Mouse (Mus musculus): Measurements from ENCODE around the gene Dand5. TPM values are rescaled to one million over a fixed set of nuclear protein-coding genes. Genes with fewer than 3 reads are reported as not detected.

Dand5 gene
- polyA plus RNA-seq, 1 experiment from 2014 or later: 5.2 TPM

DNA sequence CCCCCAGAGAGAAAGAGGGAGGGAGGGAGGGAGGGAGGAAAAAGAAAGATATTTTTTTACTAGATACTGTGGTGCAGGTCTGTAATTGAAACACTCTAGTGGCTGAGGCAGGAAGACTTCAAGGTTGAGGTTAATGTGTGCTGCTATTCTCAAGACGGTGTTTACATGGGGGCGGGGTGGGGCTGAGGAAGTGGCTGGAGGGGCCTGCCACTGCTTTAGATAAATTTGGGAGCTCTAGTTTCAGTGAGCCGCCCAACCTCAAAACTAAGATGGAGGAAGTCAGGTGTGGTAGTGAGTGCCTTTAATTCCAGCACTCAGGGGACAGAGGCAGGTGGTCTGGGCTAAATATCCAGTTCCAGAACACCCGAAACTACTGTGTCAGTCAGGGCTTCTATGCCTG is 3.0 kb upstream of the Dand5 start:
- Histone ChIP-seq H3K9ac (ENCODE audit: low read length) (no peak overlapping the region), H3K4me2 (ENCODE audit: low read length) (no peak overlapping the region), H3K4me1 (replicated peaks; ENCODE audit: control insufficient read depth, insufficient read depth, low read length) (peaks cover 15% of the 10 kb centered on the region), H3K36me3 (ENCODE audit: control insufficient read depth, insufficient read depth, low read length) (no peaks in the 10 kb centered on the region), H3K4me3 (ENCODE audit: low read depth, low read length) (no peak overlapping the region), H3K9me3 (ENCODE audit: control insufficient read depth, low read length) (no peaks in the 10 kb centered on the region), H3K27ac (ENCODE audit: low read depth) (no peak overlapping the region), H3K27me3 (replicated peaks; ENCODE audit: control insufficient read depth, insufficient read depth, low read length) (no peaks in the 10 kb centered on the region)
- no peak for ATAC-seq (replicated peaks; ENCODE audit: low FRiP score, low TSS enrichment, low read depth)
- 49% methylated on average over 4 of the region's 4 CpGs for WGBS
- DNase-seq (ENCODE audit: low spot score): no peak

DNA sequence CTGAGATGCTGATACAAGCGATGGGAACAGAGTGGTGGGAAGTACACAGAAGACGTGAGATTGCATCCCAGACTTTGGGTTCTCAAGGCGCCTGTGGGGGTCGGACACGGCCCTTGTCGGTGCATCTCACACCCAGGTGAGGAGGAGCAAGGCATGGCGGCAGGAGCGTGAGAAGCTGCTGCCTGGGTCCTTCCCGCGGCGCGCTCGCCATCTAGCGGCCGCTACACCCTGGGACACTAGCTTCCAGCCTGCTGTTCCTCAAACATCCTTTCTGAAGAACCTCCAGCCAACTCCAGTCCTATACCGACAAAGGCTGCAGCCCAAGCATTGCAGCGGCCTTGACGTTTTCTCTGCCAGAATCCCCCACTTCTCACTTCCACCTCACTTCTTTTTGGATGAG is 1.0 kb upstream of the Dand5 start:
- H3K4me3 ChIP-seq (ENCODE audit: low read depth, low read length): no peak overlapping the region
- under 1% methylated on average over 17 of the region's 18 CpGs for WGBS

DNA sequence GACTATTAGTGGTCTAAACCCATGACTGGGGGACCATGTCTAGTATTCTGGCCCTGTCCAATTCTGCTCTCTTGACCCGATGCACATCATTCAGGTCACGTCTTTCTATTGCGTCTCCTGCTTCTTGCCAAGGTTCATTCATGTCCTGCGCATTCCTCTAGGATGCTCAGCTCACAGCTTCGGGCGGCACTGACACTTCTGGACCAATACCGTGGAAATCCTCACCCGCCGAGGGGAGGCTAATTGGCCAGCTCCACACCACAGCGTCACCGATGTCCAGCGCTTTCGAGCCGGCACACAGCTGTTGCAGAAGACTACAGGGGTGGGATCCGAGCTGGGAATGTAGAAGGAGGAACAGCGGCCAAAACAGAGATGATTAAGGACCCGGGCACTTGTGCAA is 6.5 kb downstream of the Dand5 start:
- Histone ChIP-seq H3K4me3 (ENCODE audit: low read depth, low read length) (no peak overlapping the region), H3K4me1 (replicated peaks; ENCODE audit: control insufficient read depth, insufficient read depth, low read length) (0 out of 2 replicates have a peak, but pooled peaks cover under 1% of the 10 kb centered on the region), H3K27me3 (replicated peaks; ENCODE audit: control insufficient read depth, insufficient read depth, low read length) (peaks cover 22% of the 10 kb centered on the region), H3K9ac (ENCODE audit: low read length) (no peak overlapping the region), H3K27ac (ENCODE audit: low read depth) (no peak overlapping the region), H3K4me2 (ENCODE audit: low read length) (no peak overlapping the region), H3K9me3 (ENCODE audit: control insufficient read depth, low read length) (no peaks in the 10 kb centered on the region), H3K36me3 (ENCODE audit: control insufficient read depth, insufficient read depth, low read length) (no peaks in the 10 kb centered on the region)
- WGBS: 76% methylated on average over 17 of the region's 17 CpGs
- DNase-seq (ENCODE audit: low spot score) (no peak), ATAC-seq (replicated peaks; ENCODE audit: low FRiP score, low TSS enrichment, low read depth) (no peak)

More for the DNA sequence above, 1.0 kb upstream of the Dand5 start:
- H3K9me3 ChIP-seq (ENCODE audit: control insufficient read depth, low read length): no peaks in the 10 kb centered on the region
- no peaks in the 10 kb centered on the region for H3K27me3 ChIP-seq (replicated peaks; ENCODE audit: control insufficient read depth, insufficient read depth, low read length)
- H3K36me3 ChIP-seq (ENCODE audit: control insufficient read depth, insufficient read depth, low read length): no peaks in the 10 kb centered on the region
- no peak overlapping the region for H3K9ac ChIP-seq (ENCODE audit: low read length)
- peak; percentile 74 for ATAC-seq (replicated peaks; ENCODE audit: low FRiP score, low TSS enrichment, low read depth)
- DNase-seq (ENCODE audit: low spot score): peak; percentile 84
- peak overlapping the region; percentile 39 for H3K4me2 ChIP-seq (ENCODE audit: low read length)
- peaks cover 15% of the 10 kb centered on the region for H3K4me1 ChIP-seq (replicated peaks; ENCODE audit: control insufficient read depth, insufficient read depth, low read length)
- no peak overlapping the region for H3K27ac ChIP-seq (ENCODE audit: low read depth)

DNA sequence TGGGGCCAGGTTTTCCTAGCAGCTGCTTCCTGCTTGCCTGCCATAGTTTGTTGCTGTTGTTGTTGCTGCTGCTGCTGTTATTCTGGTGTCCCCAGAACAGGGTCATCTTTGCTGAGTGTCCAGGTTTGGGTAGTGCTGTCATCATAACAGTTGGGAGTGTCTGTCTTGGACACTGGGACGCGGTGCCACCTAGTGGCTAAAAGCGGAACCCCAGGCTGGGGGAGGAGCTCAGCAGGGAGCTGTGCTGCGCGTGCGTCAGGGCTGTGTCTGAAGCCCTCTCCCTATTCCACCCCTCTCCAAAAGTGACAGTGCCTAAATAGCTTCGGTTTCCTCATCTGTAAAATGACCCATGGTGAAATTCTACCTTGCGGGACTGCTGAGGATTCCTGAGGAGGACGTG is 7.1 kb downstream of the Dand5 start:
- peaks cover 27% of the 10 kb centered on the region for H3K27me3 ChIP-seq (replicated peaks; ENCODE audit: control insufficient read depth, insufficient read depth, low read length)
- H3K4me2 ChIP-seq (ENCODE audit: low read length): no peak overlapping the region
- WGBS: 16% methylated on average over 9 of the region's 9 CpGs
- no peaks in the 10 kb centered on the region for H3K36me3 ChIP-seq (ENCODE audit: control insufficient read depth, insufficient read depth, low read length)
- ATAC-seq (replicated peaks; ENCODE audit: low FRiP score, low TSS enrichment, low read depth) (peak; percentile 75), DNase-seq (ENCODE audit: low spot score) (peak; percentile 99)
- no peak overlapping the region for H3K4me3 ChIP-seq (ENCODE audit: low read depth, low read length)
- H3K4me1 ChIP-seq (replicated peaks; ENCODE audit: control insufficient read depth, insufficient read depth, low read length): 0 out of 2 replicates have a peak, but pooled peaks cover 3% of the 10 kb centered on the region
- H3K27ac ChIP-seq (ENCODE audit: low read depth): no peak overlapping the region
- no peaks in the 10 kb centered on the region for H3K9me3 ChIP-seq (ENCODE audit: control insufficient read depth, low read length)
- H3K9ac ChIP-seq (ENCODE audit: low read length): no peak overlapping the region

DNA sequence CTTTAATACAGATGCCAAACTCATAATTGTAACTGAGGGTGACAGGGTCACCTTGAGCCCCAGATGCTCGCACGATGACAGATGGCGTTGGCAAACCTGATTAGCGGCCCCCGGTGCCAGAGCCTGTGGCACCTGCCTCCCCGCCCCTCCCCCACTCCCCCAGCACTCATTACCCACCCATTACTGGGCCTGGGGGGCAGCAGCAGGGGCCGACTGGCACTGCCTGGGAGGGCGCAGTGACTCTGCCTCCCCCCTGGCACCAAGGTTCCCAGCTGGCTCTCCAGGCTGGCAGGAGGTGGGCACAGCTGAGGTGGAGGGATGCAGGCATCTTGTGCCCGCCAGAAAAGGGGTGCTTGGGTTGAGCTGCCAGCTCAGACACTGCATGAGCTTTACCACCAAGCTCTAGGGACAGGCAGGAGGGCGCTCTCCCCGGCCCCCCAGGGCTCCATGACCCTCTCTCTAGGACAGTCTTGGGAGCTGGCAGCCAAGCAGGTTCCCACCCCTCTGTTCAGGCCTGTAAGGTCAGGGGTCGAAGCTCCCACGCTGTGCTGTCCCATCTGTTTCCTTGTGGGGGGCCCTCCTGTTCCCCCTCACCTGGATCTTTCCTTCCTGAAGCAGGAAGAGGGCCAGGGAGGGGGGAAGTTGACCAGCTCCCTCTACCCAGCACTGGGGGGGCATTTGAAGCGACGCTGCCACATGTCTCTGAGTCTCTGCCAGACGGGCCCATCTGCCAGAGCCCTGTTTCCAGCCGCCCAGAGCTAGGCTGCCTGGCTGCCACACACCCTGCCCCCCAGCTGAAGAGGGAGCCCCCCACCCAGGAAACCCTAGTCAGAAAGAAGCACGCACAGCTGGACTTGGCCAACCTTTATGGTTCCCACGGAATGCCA is 7.8 kb downstream of the Dand5 start:
- Histone ChIP-seq H3K27ac (ENCODE audit: low read depth) (no peak overlapping the region), H3K27me3 (replicated peaks; ENCODE audit: control insufficient read depth, insufficient read depth, low read length) (peaks cover 29% of the 10 kb centered on the region), H3K9me3 (ENCODE audit: control insufficient read depth, low read length) (no peaks in the 10 kb centered on the region), H3K36me3 (ENCODE audit: control insufficient read depth, insufficient read depth, low read length) (no peaks in the 10 kb centered on the region), H3K9ac (ENCODE audit: low read length) (no peak overlapping the region), H3K4me2 (ENCODE audit: low read length) (no peak overlapping the region), H3K4me3 (ENCODE audit: low read depth, low read length) (no peak overlapping the region), H3K4me1 (replicated peaks; ENCODE audit: control insufficient read depth, insufficient read depth, low read length) (0 out of 2 replicates have a peak, but pooled peaks cover 3% of the 10 kb centered on the region)
- DNase-seq (ENCODE audit: low spot score): no peak
- 43% methylated on average over 19 of the region's 19 CpGs for WGBS
- ATAC-seq (replicated peaks; ENCODE audit: low FRiP score, low TSS enrichment, low read depth): no peak

DNA sequence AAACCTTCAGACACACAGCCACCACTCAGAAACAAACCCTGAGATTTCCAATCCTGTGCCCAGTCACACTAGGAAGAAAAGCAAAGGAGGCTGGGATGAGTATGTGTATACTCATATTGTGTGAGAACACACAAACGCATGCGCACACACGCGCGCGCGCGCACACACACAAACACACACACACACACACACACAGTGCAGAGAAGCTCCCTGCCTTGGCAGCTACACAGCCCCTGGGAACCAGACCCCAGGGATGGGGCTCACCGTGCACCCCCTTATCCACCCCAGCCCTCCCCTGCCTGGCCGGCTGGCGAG is 8.4 kb downstream of the Dand5 start:
- DNase-seq (ENCODE audit: low spot score) (no peak), ATAC-seq (replicated peaks; ENCODE audit: low FRiP score, low TSS enrichment, low read depth) (no peak)
- Histone ChIP-seq H3K27ac (ENCODE audit: low read depth) (no peak overlapping the region), H3K27me3 (replicated peaks; ENCODE audit: control insufficient read depth, insufficient read depth, low read length) (peaks cover 35% of the 10 kb centered on the region), H3K4me1 (replicated peaks; ENCODE audit: control insufficient read depth, insufficient read depth, low read length) (0 out of 2 replicates have a peak, but pooled peaks cover 3% of the 10 kb centered on the region), H3K4me2 (ENCODE audit: low read length) (no peak overlapping the region), H3K36me3 (ENCODE audit: control insufficient read depth, insufficient read depth, low read length) (no peaks in the 10 kb centered on the region), H3K9ac (ENCODE audit: low read length) (no peak overlapping the region), H3K4me3 (ENCODE audit: low read depth, low read length) (no peak overlapping the region), H3K9me3 (ENCODE audit: control insufficient read depth, low read length) (no peaks in the 10 kb centered on the region)
- WGBS: 88% methylated on average over 11 of the region's 11 CpGs

DNA sequence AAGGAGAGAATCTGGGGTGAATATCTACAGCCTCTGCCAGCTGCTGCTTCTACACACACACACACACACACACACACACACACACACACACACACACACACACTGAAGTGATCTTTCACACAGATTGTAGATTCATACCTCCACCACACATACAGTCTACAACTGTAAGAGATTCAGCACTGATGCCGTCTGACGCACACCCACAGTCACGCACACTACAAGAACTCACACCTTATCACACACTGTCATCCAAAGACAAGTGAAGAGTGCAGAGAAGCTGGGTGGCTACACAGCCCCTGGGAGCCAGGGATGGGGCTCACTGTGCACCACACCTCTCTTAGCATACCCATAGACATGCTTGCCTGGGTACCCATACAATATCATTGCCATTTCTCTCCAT is 8.8 kb downstream of the Dand5 start:
- no peak for DNase-seq (ENCODE audit: low spot score)
- no peak for ATAC-seq (replicated peaks; ENCODE audit: low FRiP score, low TSS enrichment, low read depth)
- H3K4me2 ChIP-seq (ENCODE audit: low read length): no peak overlapping the region
- H3K27me3 ChIP-seq (replicated peaks; ENCODE audit: control insufficient read depth, insufficient read depth, low read length): peaks cover 38% of the 10 kb centered on the region
- no peak overlapping the region for H3K27ac ChIP-seq (ENCODE audit: low read depth)
- H3K4me1 ChIP-seq (replicated peaks; ENCODE audit: control insufficient read depth, insufficient read depth, low read length): 0 out of 2 replicates have a peak, but pooled peaks cover 3% of the 10 kb centered on the region
- H3K9me3 ChIP-seq (ENCODE audit: control insufficient read depth, low read length): no peaks in the 10 kb centered on the region
- no peak overlapping the region for H3K9ac ChIP-seq (ENCODE audit: low read length)
- H3K36me3 ChIP-seq (ENCODE audit: control insufficient read depth, insufficient read depth, low read length): no peaks in the 10 kb centered on the region
- WGBS: 88% methylated on average over 3 of the region's 3 CpGs
- H3K4me3 ChIP-seq (ENCODE audit: low read depth, low read length): no peak overlapping the region

DNA sequence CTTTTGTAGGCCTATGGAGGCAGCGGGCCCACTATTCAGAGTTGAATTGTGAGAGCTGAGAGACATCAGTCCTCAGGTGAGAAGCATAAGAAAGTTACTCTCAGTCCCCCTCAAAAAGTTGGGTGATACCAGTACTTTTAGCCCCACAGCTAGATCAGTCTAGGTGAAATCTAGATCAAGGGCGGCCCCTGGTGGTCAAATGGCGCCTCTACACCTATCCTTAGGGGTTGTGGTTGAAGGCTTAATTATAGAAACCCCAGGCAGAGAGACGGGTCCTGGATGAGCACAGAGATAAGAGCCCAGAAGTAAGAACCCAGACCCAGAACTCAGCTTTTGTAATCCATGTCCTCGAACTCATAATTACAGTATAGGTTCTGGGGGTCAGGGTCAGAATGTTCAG is 9.6 kb downstream of the Dand5 start:
- Histone ChIP-seq H3K9ac (ENCODE audit: low read length) (no peak overlapping the region), H3K4me3 (ENCODE audit: low read depth, low read length) (no peak overlapping the region), H3K4me1 (replicated peaks; ENCODE audit: control insufficient read depth, insufficient read depth, low read length) (0 out of 2 replicates have a peak, but pooled peaks cover 3% of the 10 kb centered on the region), H3K9me3 (ENCODE audit: control insufficient read depth, low read length) (no peaks in the 10 kb centered on the region), H3K27me3 (replicated peaks; ENCODE audit: control insufficient read depth, insufficient read depth, low read length) (peaks cover 46% of the 10 kb centered on the region), H3K36me3 (ENCODE audit: control insufficient read depth, insufficient read depth, low read length) (no peaks in the 10 kb centered on the region), H3K27ac (ENCODE audit: low read depth) (no peak overlapping the region), H3K4me2 (ENCODE audit: low read length) (no peak overlapping the region)
- peak; percentile 94 for DNase-seq (ENCODE audit: low spot score)
- ATAC-seq (replicated peaks; ENCODE audit: low FRiP score, low TSS enrichment, low read depth): no peak
- WGBS: 2% methylated on average over 5 of the region's 5 CpGs

DNA sequence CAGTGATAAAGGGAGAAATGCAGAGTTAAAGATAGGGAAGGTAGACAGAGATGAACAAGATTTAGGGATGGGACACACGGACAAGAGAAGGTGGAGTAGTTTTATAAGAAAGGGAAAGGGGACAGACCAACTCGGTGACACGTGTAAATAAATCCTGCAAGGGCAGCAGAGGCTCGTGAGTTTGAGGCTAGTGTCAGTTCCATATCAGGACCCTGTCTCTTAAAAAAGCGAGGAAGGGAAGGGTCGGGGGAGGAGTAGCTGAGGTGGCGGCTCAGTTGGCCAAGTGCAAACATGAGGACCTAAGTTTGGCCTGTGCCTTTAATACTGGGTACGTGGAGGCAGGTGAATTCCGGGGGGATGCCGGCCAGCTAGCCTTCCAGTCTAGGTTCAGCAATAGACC is 11.3 kb downstream of the Dand5 start:
- Histone ChIP-seq H3K36me3 (ENCODE audit: control insufficient read depth, insufficient read depth, low read length) (no peaks in the 10 kb centered on the region), H3K9ac (ENCODE audit: low read length) (0 out of 2 replicates have a peak overlapping the region, but pooled peaks have one; percentile 16), H3K4me2 (ENCODE audit: low read length) (peak overlapping the region; percentile 55), H3K27ac (ENCODE audit: low read depth) (no peak overlapping the region), H3K4me3 (ENCODE audit: low read depth, low read length) (peak overlapping the region; percentile 27), H3K27me3 (replicated peaks; ENCODE audit: control insufficient read depth, insufficient read depth, low read length) (peaks cover 52% of the 10 kb centered on the region), H3K9me3 (ENCODE audit: control insufficient read depth, low read length) (no peaks in the 10 kb centered on the region), H3K4me1 (replicated peaks; ENCODE audit: control insufficient read depth, insufficient read depth, low read length) (0 out of 2 replicates have a peak, but pooled peaks cover 3% of the 10 kb centered on the region)
- DNase-seq (ENCODE audit: low spot score) (no peak), ATAC-seq (replicated peaks; ENCODE audit: low FRiP score, low TSS enrichment, low read depth) (no peak)
- 26% methylated on average over 10 of the region's 10 CpGs for WGBS

All from intestine, embryonic 14.5 days (tissue).